Mouse (Mus musculus): ENCODE results near the gene Iqsec1. TPM values are rescaled to one million over a fixed set of nuclear protein-coding genes. Genes with fewer than 3 reads are reported as not detected.

Gene Iqsec1
- total and polyA plus RNA-seq, 2 experiments = 8.9 to 69.3 TPM

DNA sequence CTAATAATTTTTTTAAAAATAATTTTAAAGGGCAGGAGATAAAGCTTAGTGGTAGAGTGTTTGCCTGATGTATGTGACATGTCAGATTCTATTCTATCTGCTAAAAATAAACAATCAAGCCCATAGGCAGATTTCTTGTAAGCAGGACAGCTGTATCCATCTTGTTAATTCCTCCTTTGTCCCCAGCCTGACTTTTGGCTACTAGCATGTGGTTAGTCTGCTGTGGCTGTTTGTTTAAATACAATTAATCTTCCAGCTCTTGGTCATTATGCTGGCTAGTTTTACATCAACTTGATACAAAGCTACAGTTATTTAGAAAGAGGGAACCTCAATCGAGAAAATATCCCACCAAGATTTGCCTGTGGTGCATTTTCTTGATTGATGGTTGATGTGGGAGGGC, 337.9 kb downstream of the Iqsec1 start:
- Histone ChIP-seq H3K9ac (ENCODE audit: low read depth, low read length) (no peak overlapping the region), H3K79me2 (ENCODE audit: control insufficient read depth, insufficient read depth, low read length) (no peaks in the 10 kb centered on the region), H3K4me3 (ENCODE audit: insufficient read depth, low read depth, low read length) (no peak overlapping the region), H3K27me3 (ENCODE audit: control insufficient read depth, insufficient read depth, low read length) (no peaks in the 10 kb centered on the region), H3K27ac (replicated peaks; ENCODE audit: insufficient read depth, low read depth, low read length) (no peak overlapping the region), H3K4me1 (ENCODE audit: control insufficient read depth, insufficient read depth, low read length) (no peaks in the 10 kb centered on the region), H3K36me3 (ENCODE audit: control insufficient read depth, insufficient read depth, low read length) (no peaks in the 10 kb centered on the region)
- WGBS = 56% methylated on average over 1 of the region's 1 CpGs
- no peak for DNase-seq (ENCODE audit: extremely low read depth, low read depth, low spot score)
- no peak for TF ChIP-seq POLR2A (IDR thresholded peaks at IDR 0.05; ENCODE audit: extremely low read depth, insufficient read depth, low read length)
- no peak for TF ChIP-seq CTCF (IDR thresholded peaks at IDR 0.05; ENCODE audit: low read depth, low read length)

DNA sequence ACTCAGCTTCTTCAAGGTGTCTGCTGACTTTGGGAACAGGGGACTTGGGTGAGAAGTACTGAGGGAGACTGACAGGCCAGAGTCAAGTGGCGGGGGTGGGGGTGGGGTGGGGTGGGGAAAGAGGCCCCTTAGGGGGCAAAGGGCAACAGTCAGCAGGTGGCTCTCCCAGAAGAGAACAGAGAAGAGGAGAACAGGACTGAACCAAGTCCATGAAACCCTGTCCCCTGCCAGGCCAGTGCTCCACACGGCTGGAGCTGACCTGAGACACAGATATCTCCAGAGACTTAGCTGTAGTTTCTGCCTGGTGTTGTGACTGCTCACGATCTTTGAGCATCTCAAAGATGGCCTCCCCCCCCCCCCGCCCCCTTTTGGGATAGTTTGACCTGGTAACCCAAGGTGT, 339.2 kb downstream of the Iqsec1 start:
- Histone ChIP-seq H3K27ac (replicated peaks; ENCODE audit: insufficient read depth, low read depth, low read length) (no peak overlapping the region), H3K79me2 (ENCODE audit: control insufficient read depth, insufficient read depth, low read length) (no peaks in the 10 kb centered on the region), H3K4me3 (ENCODE audit: insufficient read depth, low read depth, low read length) (no peak overlapping the region), H3K27me3 (ENCODE audit: control insufficient read depth, insufficient read depth, low read length) (no peaks in the 10 kb centered on the region), H3K4me1 (ENCODE audit: control insufficient read depth, insufficient read depth, low read length) (no peaks in the 10 kb centered on the region), H3K9ac (ENCODE audit: low read depth, low read length) (no peak overlapping the region), H3K36me3 (ENCODE audit: control insufficient read depth, insufficient read depth, low read length) (no peaks in the 10 kb centered on the region)
- TF ChIP-seq CTCF (IDR thresholded peaks at IDR 0.05; ENCODE audit: low read depth, low read length) (no peak), POLR2A (IDR thresholded peaks at IDR 0.05; ENCODE audit: extremely low read depth, insufficient read depth, low read length) (no peak)
- DNase-seq (ENCODE audit: extremely low read depth, low read depth, low spot score) = no peak
- WGBS = 67% methylated on average over 4 of the region's 4 CpGs

DNA sequence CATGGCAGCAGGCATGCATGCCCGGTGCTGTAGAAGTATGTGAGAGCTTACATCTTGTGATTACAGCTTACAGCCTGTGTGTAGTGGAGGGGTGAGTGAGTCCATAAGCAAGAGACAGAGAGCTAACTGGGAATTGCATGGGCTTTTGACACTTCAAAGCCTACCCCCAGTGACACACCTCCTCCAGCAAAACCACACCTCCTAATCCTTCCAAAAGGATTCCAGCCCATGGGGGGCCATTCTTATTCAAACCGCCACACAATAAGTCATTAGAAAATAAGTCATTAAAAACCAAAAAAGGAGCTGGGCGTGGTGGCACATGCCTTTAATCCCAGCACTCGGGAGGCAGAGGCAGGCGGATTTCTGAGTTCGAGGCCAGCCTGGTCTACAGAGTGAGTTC, 340.1 kb downstream of the Iqsec1 start:
- 97% methylated on average over 6 of the region's 6 CpGs for whole genome bisulfite sequencing
- TF ChIP-seq POLR2A (IDR thresholded peaks at IDR 0.05; ENCODE audit: extremely low read depth, insufficient read depth, low read length) (no peak), CTCF (IDR thresholded peaks at IDR 0.05; ENCODE audit: low read depth, low read length) (no peak)
- Histone ChIP-seq H3K36me3 (ENCODE audit: control insufficient read depth, insufficient read depth, low read length) (no peaks in the 10 kb centered on the region), H3K4me3 (ENCODE audit: insufficient read depth, low read depth, low read length) (no peak overlapping the region), H3K79me2 (ENCODE audit: control insufficient read depth, insufficient read depth, low read length) (no peaks in the 10 kb centered on the region), H3K9ac (ENCODE audit: low read depth, low read length) (no peak overlapping the region), H3K27ac (replicated peaks; ENCODE audit: insufficient read depth, low read depth, low read length) (no peak overlapping the region), H3K4me1 (ENCODE audit: control insufficient read depth, insufficient read depth, low read length) (no peaks in the 10 kb centered on the region), H3K27me3 (ENCODE audit: control insufficient read depth, insufficient read depth, low read length) (no peaks in the 10 kb centered on the region)
- no peak for DNase-seq (ENCODE audit: extremely low read depth, low read depth, low spot score)

DNA sequence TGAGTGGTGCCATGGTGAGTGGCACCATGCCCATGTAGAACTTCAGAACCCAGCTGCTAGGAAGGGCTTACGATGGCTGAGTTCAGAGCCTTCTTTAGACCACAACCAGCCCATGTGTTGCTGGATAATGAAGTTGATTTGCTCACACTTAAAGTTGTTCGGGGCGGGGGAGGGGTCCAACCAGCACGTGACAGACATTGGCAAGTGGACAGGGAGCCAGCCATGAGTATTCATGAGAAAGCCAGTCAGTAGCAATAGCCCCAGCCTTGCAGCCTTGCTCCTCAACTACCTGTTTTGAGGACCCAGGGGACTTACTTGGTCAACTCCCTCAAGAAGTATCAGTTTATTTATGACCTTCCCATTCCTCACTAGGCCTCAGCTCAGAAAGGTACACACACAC, 343.5 kb downstream of the Iqsec1 start:
- no peak for DNase-seq (ENCODE audit: extremely low read depth, low read depth, low spot score)
- no peak overlapping the region for H3K9ac ChIP-seq (ENCODE audit: low read depth, low read length)
- no peak overlapping the region for H3K4me3 ChIP-seq (ENCODE audit: insufficient read depth, low read depth, low read length)
- no peaks in the 10 kb centered on the region for H3K79me2 ChIP-seq (ENCODE audit: control insufficient read depth, insufficient read depth, low read length)
- H3K36me3 ChIP-seq (ENCODE audit: control insufficient read depth, insufficient read depth, low read length) = no peaks in the 10 kb centered on the region
- no peak overlapping the region for H3K27ac ChIP-seq (replicated peaks; ENCODE audit: insufficient read depth, low read depth, low read length)
- H3K4me1 ChIP-seq (ENCODE audit: control insufficient read depth, insufficient read depth, low read length) = no peaks in the 10 kb centered on the region
- TF ChIP-seq POLR2A (IDR thresholded peaks at IDR 0.05; ENCODE audit: extremely low read depth, insufficient read depth, low read length) (no peak), CTCF (IDR thresholded peaks at IDR 0.05; ENCODE audit: low read depth, low read length) (no peak)
- 86% methylated on average over 4 of the region's 4 CpGs for WGBS
- no peaks in the 10 kb centered on the region for H3K27me3 ChIP-seq (ENCODE audit: control insufficient read depth, insufficient read depth, low read length)

DNA sequence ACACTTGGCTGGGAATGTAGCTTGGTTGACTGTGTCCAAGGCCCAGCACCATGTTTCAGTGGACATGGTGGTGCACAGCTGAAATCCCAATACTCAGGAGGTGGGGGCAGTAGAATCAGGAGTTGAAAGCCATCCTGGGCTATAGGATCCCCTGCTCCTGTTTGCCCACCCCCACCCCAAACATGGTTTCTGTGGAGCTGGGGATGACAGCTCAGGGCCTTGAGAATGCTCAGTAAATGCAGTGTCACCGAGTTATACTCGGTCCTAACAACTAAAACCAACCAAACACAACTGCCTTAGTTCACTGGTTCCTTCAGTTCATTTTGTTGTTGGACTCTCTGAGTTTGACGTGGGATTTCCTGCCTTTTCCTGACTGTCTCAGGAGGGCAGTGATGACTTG, 345.4 kb downstream of the Iqsec1 start:
- H3K9ac ChIP-seq (ENCODE audit: low read depth, low read length) = no peak overlapping the region
- no peaks in the 10 kb centered on the region for H3K4me1 ChIP-seq (ENCODE audit: control insufficient read depth, insufficient read depth, low read length)
- H3K36me3 ChIP-seq (ENCODE audit: control insufficient read depth, insufficient read depth, low read length) = no peaks in the 10 kb centered on the region
- TF ChIP-seq CTCF (IDR thresholded peaks at IDR 0.05; ENCODE audit: low read depth, low read length) (no peak), POLR2A (IDR thresholded peaks at IDR 0.05; ENCODE audit: extremely low read depth, insufficient read depth, low read length) (no peak)
- H3K27ac ChIP-seq (replicated peaks; ENCODE audit: insufficient read depth, low read depth, low read length) = no peak overlapping the region
- no peak for DNase-seq (ENCODE audit: extremely low read depth, low read depth, low spot score)
- no peaks in the 10 kb centered on the region for H3K79me2 ChIP-seq (ENCODE audit: control insufficient read depth, insufficient read depth, low read length)
- H3K27me3 ChIP-seq (ENCODE audit: control insufficient read depth, insufficient read depth, low read length) = no peaks in the 10 kb centered on the region
- WGBS = 82% methylated on average over 3 of the region's 3 CpGs
- H3K4me3 ChIP-seq (ENCODE audit: insufficient read depth, low read depth, low read length) = no peak overlapping the region

DNA sequence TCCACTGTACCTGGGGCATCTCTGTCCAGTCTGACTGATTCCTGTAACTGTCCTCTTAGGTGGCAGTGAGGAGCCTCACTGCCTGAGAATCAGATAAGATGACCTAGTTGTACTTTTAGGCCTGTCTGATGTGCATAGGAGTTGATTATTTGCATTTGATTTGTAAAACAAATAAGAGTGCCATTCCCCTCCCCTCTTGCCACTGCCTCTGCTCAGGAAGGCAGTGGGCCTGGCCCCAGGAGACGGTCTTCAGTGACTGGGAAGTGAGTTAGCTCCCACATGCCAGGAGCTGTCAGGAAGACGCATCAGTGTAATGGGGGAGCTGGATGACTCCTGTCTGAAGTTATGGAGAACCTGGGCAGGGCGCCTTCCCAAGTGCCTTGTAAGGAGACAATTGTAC, 352.9 kb downstream of the Iqsec1 start:
- Histone ChIP-seq H3K9ac (ENCODE audit: low read depth, low read length) (no peak overlapping the region), H3K79me2 (ENCODE audit: control insufficient read depth, insufficient read depth, low read length) (no peaks in the 10 kb centered on the region), H3K27me3 (ENCODE audit: control insufficient read depth, insufficient read depth, low read length) (no peaks in the 10 kb centered on the region), H3K4me1 (ENCODE audit: control insufficient read depth, insufficient read depth, low read length) (no peaks in the 10 kb centered on the region), H3K36me3 (ENCODE audit: control insufficient read depth, insufficient read depth, low read length) (no peaks in the 10 kb centered on the region), H3K4me3 (ENCODE audit: insufficient read depth, low read depth, low read length) (no peak overlapping the region), H3K27ac (replicated peaks; ENCODE audit: insufficient read depth, low read depth, low read length) (no peak overlapping the region)
- 96% methylated on average over 3 of the region's 3 CpGs for WGBS
- TF ChIP-seq CTCF (IDR thresholded peaks at IDR 0.05; ENCODE audit: low read depth, low read length) = no peak
- no peak for TF ChIP-seq POLR2A (IDR thresholded peaks at IDR 0.05; ENCODE audit: extremely low read depth, insufficient read depth, low read length)
- DNase-seq (ENCODE audit: extremely low read depth, low read depth, low spot score) = no peak
